Mouse (Mus musculus) brown adipose tissue, adult 24 weeks (tissue): ENCODE results near the gene Snrpa1. TPM values are rescaled to one million over a fixed set of nuclear protein-coding genes. Genes with fewer than 3 reads are reported as not detected.

ENCODE experiments used
- H3K27ac ChIP-seq: fragments of 200-500 bp; replicated peaks from 2 replicates; pipeline ENCODE4 v1.5.1; 2012; ENCODE audit warnings: low read depth, mild to moderate bottlenecking, low read length
- H3K4me1 ChIP-seq: fragments of 200-500 bp; 2 replicates; pipeline ENCODE4 v1.6.1; 2012; ENCODE audit warnings: low read length, mixed read lengths; ENCODE audit not compliant: control insufficient read depth, insufficient read depth, insufficient read length
- H3K4me3 ChIP-seq: fragments of 200-500 bp; 2 replicates; pipeline ENCODE4 v1.5.1; 2012; ENCODE audit warnings: low read depth, mild to moderate bottlenecking, low read length, moderate library complexity; ENCODE audit not compliant: insufficient read depth
- polyA plus RNA-seq: library from polyadenylated mRNA; stranded (reverse); fragments of >200 nt; gene quantifications from 2 replicates; pipeline ENCODE4 v1.2.4, GENCODE M21; 2012; ENCODE audit not compliant: missing spikeins, insufficient read depth, insufficient read length

The Snrpa1 gene
- 18.8 and 20.6 TPM in 2 replicates for polyA plus RNA-seq

DNA sequence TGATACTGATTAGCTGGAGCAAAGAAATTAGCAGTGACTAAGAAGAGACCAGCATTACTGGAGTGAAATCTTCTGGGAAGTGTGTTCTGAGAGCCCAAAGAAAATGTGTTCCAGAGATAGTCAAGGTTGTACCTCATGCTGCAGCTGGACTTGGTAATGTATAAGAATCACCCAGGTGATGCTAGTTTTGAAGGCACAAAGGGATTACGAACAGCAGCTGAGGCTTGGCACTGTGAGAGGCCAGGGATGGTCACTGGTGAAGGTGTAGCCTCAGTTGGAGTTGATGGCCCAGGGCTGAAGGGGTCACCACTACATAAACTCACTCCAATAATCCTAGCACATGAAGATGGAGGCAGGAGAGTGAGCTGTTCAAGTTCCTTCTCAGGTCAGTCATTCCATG, at the start of gene Snrpa1:
TSS of gene Snrpa1 (plus strand) at position 301 of the 400 bp plus-strand sequence.
- H3K27ac ChIP-seq: no peak within 1 kb of the TSS
- peaks cover 6% of the 10 kb centered on the region; the same call in 1 of the 2 replicates for H3K4me1 ChIP-seq
- peak within 1 kb of the TSS; percentile 79 for H3K4me3 ChIP-seq

DNA sequence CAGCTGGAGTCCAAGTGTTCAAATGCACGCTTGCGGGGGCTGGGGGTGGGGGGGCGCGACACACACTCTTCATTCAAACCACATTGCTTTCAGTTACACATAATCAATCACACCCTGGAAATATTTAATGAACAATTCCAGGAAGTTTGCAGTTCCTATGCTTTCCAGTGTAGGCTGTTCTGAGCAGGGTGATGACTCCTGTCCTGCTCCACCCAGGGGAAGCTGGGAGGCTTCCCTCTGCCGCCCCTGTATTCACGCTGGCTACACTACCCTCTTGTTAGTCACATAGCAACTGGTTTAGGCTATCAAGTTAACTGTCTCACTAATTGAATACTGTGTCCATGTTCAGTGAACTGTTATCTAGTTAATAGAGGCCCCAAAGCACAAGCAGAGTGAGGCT, 48.3 kb upstream of the Snrpa1 start:
- H3K27ac ChIP-seq: no peak overlapping the region
- H3K4me1 ChIP-seq: peaks cover 7% of the 10 kb centered on the region
- no peak overlapping the region for H3K4me3 ChIP-seq

GRCm38 (mm10) chr7:66027747-66028146, 31.1 kb upstream of the Snrpa1 start:
- no peak overlapping the region for H3K4me3 ChIP-seq
- no peaks in the 10 kb centered on the region for H3K4me1 ChIP-seq
- H3K27ac ChIP-seq: no peak overlapping the region

DNA sequence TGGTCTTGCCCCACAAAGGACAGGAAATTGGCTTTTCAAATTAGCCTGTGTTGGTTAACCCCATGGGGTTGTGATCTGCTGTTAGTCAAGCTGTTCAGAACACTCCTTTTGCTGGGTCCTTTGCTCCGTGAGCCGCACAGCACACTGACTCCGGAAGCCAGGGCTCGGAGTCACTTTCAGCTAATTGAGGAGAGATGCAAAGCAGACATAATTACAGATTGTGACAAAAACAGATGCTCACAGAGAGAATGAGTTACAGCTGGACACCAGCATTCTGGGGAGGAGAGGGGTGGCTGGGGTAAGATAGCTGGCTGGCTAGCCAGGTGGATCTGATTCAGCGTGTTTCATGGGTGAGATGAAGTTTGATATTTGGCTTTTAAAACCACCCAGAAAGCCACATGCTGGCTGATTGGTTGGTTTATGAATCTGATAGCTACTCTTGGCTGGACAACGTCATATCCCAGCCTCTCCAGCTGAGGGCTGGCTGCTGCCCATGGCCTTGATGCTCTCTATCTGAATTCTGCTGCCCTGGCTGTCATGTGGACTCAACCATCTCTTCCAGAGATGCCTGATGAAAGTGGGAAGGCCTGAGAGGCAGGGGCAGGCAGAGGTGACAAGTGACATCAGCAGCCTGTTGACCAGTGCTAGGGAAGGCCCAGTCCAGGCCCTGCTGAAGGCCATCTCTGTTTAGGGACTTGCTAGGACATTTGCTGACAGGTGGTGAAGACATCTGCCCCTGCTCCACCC, 29.9 kb upstream of the Snrpa1 start:
- Histone ChIP-seq H3K27ac (no peak overlapping the region), H3K4me1 (no peaks in the 10 kb centered on the region), H3K4me3 (no peak overlapping the region)

GRCm38 (mm10) chr7:66036809-66037208, 22.0 kb upstream of the Snrpa1 start:
- H3K27ac ChIP-seq: no peak overlapping the region
- no peak overlapping the region for H3K4me3 ChIP-seq
- no peaks in the 10 kb centered on the region for H3K4me1 ChIP-seq

DNA sequence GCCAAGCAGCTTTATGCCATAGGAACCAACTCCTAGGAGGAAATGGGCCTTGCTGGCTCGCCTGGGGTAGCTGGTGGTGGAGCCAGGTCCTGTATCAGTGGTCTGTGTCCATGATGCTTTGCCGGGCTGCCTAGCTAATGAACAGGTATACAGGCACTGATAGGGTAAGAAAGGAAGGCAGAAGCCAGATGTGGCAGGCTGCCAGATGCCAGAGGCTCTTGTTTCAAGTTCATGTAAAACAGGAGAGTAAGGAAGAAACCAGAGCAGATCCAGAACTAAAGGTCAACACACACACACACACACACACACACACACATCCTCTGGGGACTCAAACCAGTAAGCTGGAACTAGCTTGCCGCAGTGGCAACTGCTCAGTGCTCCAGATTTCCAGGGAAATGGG, 20.5 kb upstream of the Snrpa1 start:
- no peak overlapping the region for H3K4me3 ChIP-seq
- no peaks in the 10 kb centered on the region for H3K4me1 ChIP-seq
- no peak overlapping the region for H3K27ac ChIP-seq

- Histone ChIP-seq H3K27ac (no peak overlapping the region), H3K4me3 (no peak overlapping the region), H3K4me1 (no peaks in the 10 kb centered on the region)
These were observed 20.1 kb upstream of the Snrpa1 start for GRCm38 (mm10) chr7:66038730-66039129.

GRCm38 (mm10) chr7:66040026-66040814, 18.6 kb upstream of the Snrpa1 start:
- Histone ChIP-seq H3K4me1 (no peaks in the 10 kb centered on the region), H3K4me3 (no peak overlapping the region), H3K27ac (no peak overlapping the region)

DNA sequence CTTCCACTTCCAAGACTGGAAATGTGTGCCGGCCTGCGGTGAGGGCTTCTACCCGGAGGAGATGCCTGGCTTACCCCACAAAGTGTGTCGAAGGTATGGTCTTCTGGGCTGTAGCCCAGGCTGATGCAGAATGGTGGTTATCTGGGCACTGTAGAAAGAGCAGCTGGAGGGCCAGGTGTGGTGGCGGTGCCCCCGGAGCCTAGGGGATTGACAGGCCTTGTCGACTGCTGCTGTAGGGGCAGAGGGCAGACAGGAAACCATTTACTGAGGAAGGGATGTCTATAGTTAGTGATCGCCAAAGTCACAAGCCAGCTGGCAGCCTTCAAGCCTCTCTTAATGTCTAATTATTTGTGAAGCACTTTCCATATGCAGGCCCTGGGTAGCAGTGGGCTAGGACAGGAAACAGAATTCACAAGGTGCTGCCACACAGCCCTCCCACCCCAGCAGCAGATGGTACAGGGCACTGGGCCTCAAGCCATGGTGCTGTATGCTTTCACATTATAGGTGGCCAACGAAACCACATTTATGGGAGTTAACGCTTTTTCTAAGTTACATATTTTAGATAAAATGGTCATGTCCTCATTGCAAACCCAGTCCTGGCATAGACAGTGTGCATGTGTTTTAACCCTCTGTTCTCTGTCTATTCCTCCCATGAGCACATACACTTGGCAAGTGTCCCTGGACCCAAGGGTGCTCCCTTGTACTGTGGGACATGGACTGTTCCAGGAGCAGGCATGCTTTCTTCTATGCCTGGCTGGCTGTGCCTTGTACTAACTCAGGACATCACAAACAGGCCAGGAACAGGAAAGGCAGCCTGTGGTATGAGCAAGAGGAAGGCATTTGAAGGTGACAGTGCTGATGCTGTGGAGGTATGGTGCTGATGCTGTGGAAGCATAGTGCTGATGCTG, 15.0 kb upstream of the Snrpa1 start, which contains the start of gene Gm45213:
TSS of gene Gm45213 (plus strand) at position 51 of the 908 bp plus-strand sequence.
- Histone ChIP-seq H3K27ac (no peak within 1 kb of the TSS), H3K4me1 (peaks cover 11% of the 10 kb centered on the region), H3K4me3 (no peak within 1 kb of the TSS)

- H3K4me1 ChIP-seq: peaks cover 11% of the 10 kb centered on the region
- no peak overlapping the region for H3K27ac ChIP-seq
- H3K4me3 ChIP-seq: no peak overlapping the region
These were observed 14.2 kb upstream of the Snrpa1 start for GRCm38 (mm10) chr7:66044617-66045016.

DNA sequence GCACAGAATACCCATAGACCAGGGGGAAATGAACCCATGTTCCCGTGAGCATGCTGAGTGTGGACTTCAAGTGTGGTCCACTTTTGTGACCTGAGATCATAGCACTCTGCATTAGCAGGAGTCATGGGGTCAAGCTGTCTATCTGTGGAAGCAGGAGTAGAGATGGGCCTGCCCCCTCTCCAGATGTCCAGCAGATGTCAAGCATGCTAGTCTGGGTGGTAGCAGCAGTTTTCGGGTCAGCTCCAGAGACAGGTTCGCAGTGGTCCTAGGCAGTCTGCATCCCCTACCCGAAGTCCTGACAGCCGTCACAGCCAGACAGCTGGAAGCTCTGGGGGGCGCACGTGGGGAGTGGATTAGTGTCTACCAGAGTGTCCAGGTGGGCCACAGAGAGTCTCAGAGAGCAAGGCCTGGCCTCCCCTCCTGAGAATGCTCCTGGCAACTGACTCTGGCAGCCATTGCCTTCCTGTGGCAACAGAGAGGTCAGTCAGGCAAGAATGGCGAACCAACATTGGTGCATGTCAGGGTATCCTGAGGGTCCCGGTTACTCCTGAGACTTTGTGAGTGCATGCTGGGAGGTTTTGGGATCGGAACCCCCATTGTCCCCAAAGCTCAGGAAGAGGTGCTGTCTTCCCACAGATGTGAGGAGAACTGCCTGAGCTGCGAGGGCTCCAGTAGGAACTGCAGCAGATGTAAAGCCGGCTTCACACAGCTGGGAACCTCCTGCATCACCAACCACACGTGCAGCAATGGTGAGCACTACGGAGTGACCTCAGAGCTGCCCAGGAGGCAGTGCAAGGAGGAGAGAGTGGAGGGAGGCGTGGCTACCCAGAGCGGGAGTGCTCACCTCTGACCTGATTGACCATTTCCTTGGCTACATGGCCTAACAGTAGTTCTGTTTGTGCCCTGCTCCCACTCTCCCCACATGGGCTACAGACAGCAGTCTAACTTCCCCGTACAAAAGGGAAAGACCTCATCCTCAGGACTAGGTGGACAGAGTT, 11.6 kb upstream of the Snrpa1 start:
- H3K27ac ChIP-seq: 0 out of 2 replicates have a peak overlapping the region, but pooled peaks have one; percentile 10
- H3K4me1 ChIP-seq: peaks cover 11% of the 10 kb centered on the region
- H3K4me3 ChIP-seq: no peak overlapping the region

DNA sequence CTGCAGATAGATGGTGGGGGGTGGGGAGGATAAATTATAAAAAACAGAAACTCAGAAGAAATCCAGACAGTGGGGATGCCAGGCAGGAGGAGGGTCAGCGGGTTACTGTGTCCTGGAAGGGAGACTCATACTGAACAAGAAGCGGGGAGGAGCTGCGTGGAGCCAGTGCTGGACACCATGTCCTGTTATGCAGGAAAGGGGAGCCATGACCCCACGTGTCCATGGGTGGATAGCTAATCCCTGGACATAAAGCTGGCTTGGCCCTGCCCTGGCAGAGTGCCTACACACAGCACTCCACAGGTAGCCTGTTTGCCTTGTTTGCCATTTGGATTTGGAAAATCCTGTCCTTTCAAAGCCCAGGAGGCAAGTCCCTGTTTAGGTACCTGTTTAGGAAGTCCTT, 10.8 kb upstream of the Snrpa1 start:
- Histone ChIP-seq H3K4me3 (no peak overlapping the region), H3K4me1 (peaks cover 11% of the 10 kb centered on the region), H3K27ac (0 out of 2 replicates have a peak overlapping the region, but pooled peaks have one; percentile 10)

DNA sequence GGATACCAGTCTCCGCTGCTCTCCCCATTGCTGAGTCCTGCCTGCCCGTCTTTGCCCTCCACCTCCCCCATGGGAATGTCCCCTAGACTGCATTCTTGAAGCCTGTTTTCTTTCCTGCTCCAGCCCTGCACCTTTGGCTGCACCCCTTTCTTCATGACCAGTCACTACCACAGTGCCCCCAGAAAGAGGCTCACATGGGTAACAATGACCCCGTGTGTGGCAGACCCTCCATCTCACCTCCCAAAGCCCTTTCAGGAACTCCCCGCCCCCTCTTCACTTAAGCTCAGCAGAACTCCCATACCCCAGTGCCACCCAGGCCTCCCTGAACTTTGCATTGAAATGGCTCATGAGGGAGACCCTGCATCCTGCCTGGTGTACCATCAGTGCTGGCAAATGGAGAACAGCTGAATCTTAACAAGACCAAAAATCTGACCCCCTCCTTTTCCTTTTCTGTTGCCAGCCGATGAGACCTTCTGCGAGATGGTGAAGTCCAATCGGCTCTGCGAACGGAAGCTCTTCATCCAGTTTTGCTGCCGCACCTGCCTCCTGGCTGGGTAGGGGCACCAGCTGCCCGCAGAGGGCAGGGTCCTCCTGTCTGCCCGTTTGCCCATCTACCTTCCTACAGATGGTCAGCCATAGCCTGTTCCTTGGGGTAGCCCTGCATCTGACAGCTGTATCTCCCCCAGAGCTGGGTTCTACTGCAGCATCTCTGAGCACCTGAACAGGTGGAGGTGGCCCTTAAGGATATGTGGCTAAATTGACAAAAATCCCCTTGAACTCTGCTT, 10.2 kb upstream of the Snrpa1 start:
- 0 out of 2 replicates have a peak overlapping the region, but pooled peaks have one; percentile 10 for H3K27ac ChIP-seq
- H3K4me3 ChIP-seq: no peak overlapping the region
- peaks cover 11% of the 10 kb centered on the region for H3K4me1 ChIP-seq
